Comparison of ENCODE assay signal across 1 mouse cellular context in genomic region chr11:115106638-115107037, GRCm38 (mm10).
A peak's percentile ranks its signal among the peaks of the same experiment; 100 is the strongest.
TF ChIP-seq lines count a peak whose summit lies in the region.

No protein-coding gene starts in this region.

TF ChIP-seq in CH12.LX, 34 proteins besides CTCF, POLR2A, EP300 and RAD21 (continued from another document):
- TF ChIP-seq JUN (IDR thresholded peaks at IDR 0.05; ENCODE audit: insufficient read depth, low read depth, low read length) (peak; percentile 99), MAX (IDR thresholded peaks at IDR 0.05; ENCODE audit: low read length) (peak; percentile 76; the same call in 1 of the 2 replicates), KAT2A (IDR thresholded peaks at IDR 0.05; ENCODE audit: insufficient replicate concordance, low read length) (0 out of 2 replicates have a peak, but pooled peaks have one; percentile 40), UBTF (IDR thresholded peaks at IDR 0.05; ENCODE audit: low read depth, low read length) (no peak), MYC (IDR thresholded peaks at IDR 0.05; ENCODE audit: low read depth, low read length) (peak; percentile 93), USF2 (conservative IDR thresholded peaks at IDR 0.05; ENCODE audit: low read depth, low read length) (no peak), TCF12 (IDR thresholded peaks at IDR 0.05; ENCODE audit: low read depth, low read length) (peak; percentile 100), ELF1 (IDR thresholded peaks at IDR 0.05; ENCODE audit: low read depth, low read length) (peak; percentile 19; the same call in 1 of the 2 replicates), RCOR1 (conservative IDR thresholded peaks at IDR 0.05; ENCODE audit: low read depth, low read length) (peak; percentile 100), CHD1 (IDR thresholded peaks at IDR 0.05; ENCODE audit: low read depth, low read length) (no peak), SMC3 (IDR thresholded peaks at IDR 0.05; ENCODE audit: low read depth, low read length) (peak; percentile 37), NRF1 (IDR thresholded peaks at IDR 0.05; ENCODE audit: low read depth, low read length) (no peak), CHD2 (IDR thresholded peaks at IDR 0.05; ENCODE audit: low read length) (peak; percentile 96), POLR2AphosphoS2 (IDR thresholded peaks at IDR 0.05; ENCODE audit: low read depth, low read length) (no peak), NELFE (IDR thresholded peaks at IDR 0.05; ENCODE audit: low read depth, low read length) (peak; percentile 58; the same call in 1 of the 2 replicates)
TF ChIP-seq in CH12.LX: peak in this region for 21.
